Mouse (Mus musculus) gastrocnemius, postnatal 10 days (tissue): ENCODE data around the gene Ptbp3. TPM values are rescaled to one million over a fixed set of nuclear protein-coding genes. Genes with fewer than 3 reads are reported as not detected.

Source experiments
- DNase-seq: peaks from one replicate; pipeline ENCODE4 v3.0.0; 2021; ENCODE audit warnings: mixed read lengths
- total RNA-seq, 2 experiments: library from RNA; stranded (reverse); gene quantifications; 2 replicates each; pipeline ENCODE4 v1.2.3; 2021

The Ptbp3 gene
- total RNA-seq, 2 experiments from 2014 or later, result 27.9 to 31.7 TPM

DNA sequence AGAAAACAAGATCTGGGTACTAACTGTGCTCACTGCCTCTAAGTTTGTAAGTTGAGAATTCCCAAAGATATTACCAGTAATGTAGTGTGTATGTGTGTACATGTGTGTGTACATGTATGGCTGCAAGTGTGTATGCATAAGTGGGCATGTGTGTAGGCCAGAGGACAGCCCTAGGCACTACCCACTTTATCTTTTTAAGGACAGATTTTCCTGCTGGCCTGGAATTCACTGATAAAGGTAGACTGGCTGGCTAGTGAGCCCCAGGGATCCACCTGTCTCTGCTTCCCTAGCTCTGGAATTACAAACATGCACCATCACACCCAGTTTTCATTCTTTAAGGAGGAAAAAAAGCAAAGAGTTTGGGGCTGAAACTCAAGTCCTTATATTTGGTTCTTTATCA lies 6.0 kb upstream of the Ptbp3 start:
- DNase-seq, result no peak

GRCm38 (mm10) chr4:59553576-59553975 lies 4.4 kb upstream of the Ptbp3 start:
- DNase-seq, result no peak

DNA sequence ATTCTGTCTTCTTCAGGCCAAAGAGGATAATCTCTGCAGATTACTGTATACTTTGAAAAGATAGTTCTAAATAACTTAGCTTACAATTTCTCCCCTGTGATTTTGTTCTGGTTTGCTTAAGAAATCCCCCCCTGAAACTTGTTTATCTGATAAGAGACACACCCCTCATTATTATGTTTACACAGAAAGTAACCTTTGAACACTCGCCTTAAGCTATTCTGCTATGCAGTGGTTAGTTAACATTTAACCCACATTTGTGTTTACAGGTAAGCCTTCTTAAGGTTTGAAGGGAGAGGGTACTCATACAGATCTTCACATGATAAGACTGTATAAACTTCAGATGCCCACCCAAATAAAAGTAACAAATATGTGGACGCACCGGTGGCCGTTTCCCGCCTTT lies 3.7 kb upstream of the Ptbp3 start:
- no peak for DNase-seq

DNA sequence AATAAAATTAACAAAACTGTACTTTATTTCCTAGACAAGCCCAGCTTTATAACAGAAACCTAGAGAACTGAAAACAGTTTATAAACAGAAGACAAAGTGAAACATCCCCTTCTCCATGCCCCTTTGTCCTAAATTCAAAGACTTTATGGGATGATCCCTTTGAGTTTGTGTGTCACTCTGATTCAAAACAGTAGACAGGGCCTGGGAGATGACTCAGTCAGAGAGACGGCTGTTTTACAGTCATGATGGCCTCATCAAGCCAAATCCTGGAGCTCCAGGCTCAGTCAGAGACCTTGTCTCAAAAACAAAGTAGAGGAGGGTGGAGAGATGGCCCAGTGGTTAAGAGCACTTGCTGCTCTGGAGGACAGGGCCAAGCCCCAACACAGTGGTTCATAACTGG lies 2.7 kb upstream of the Ptbp3 start:
- DNase-seq, result no peak

- no peak for DNase-seq
Observed at GRCm38 (mm10) chr4:59549977-59550560, 905 bp upstream of the Ptbp3 start.

DNA sequence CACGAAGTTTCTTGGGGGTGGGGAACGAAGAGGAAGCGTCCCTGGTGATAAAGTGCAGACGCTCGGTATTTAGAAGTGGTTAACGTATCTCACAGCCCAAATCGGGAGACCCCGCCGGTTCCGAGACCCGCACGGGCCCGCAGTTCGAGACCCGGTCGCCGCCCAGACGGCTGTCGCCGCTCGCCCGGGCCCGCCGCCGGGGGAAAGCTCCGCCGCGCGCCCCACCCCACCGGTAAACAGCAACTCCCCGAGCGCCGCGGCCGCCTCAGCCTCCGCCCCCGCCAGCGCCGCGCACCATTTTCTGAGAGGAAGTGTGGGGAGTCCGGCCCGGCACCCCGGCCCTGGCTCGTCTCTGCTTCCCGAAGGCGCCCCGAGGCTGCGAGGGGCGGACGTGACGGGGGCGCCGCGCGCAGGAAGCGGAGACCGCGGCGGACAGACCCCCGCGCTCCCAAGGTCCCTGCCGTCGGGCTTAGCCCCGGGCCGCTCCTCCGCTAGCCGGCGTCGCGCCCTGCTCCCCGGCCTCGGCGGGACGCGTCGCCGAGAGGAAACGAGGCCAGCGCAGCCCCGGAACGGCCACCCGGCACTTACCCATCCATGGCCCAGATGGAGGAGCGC lies 497 bp downstream of the Ptbp3 start:
- DNase-seq, result peak; percentile 74

- DNase-seq, result no peak
Observed at GRCm38 (mm10) chr4:59548011-59548559, 1.1 kb downstream of the Ptbp3 start.

- DNase-seq, result no peak
Observed at GRCm38 (mm10) chr4:59547136-59547889, 1.9 kb downstream of the Ptbp3 start.

DNA sequence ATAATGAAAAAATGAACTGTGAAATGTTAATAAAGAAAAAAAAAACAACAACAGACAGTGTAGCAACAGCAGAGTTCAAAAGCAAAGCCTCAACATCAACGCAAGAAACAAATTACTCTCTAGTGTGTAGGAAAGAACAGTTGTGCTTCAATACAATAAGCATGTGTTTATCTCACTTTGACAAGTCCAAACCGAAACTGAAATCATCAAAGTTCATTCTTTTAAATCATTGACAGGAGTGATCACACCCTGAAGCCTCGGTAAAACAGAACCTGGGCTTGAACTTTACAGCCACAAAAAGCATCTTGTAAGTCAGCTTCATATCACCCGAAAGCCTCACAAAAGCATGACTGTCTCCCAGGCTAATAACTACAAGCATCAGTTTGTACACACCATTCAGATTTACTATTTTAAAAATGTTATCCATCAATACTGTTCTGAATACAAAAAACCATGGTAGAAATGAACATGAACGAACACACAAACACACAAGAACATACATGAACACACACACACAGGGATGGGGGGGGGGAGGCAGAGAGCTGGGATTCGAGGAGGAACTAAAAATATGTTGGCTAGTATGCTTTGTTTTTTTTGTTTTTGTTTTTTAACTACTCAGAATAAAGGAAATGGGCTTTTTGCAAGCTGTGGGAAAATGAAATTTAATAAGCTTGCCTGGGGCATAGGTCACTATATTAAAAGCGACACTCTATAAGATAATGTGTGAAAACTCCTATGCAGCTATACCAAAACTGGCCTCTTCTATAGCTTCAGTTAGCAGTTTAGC lies 2.7 kb downstream of the Ptbp3 start:
- no peak for DNase-seq

- no peak for DNase-seq
Observed at GRCm38 (mm10) chr4:59544654-59545053, 4.5 kb downstream of the Ptbp3 start.

DNA sequence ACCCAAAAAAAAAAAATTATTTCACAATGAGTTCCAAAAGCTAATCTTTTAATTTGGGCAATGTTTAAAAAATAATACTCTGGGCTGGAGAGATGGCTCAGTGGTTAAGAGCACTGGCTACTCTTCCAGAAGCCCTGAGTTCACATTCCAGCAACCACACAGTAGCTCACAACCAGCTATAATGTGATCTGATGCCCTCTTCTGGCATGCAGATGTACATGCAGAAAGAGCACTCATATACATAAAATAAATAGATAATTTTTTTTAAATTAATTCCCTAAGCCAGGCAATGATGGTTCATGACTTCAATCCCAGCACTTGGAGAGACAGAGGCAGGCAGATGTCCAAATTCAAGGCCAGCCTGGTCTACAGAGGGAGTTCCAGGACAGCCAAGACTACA lies 6.2 kb downstream of the Ptbp3 start:
- DNase-seq, result no peak

DNA sequence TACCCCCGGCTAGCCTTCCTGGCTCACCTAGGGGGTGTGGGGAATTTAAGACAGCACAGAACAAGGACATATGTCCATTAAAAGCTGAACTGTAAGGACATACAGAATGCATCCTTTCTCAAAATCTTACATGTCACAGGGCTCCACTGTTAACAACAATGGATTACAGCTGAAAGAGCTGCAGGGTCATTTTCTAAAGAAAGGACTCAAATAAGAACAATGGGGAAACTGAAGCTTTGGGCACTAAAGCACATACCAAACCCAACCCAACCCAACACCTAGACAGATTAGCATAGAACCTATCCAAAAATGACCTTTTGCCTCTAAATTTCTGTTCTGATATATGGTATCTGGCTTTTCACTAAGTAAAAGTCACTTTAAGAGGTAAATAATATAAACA lies 12.9 kb downstream of the Ptbp3 start:
- no peak for DNase-seq

DNA sequence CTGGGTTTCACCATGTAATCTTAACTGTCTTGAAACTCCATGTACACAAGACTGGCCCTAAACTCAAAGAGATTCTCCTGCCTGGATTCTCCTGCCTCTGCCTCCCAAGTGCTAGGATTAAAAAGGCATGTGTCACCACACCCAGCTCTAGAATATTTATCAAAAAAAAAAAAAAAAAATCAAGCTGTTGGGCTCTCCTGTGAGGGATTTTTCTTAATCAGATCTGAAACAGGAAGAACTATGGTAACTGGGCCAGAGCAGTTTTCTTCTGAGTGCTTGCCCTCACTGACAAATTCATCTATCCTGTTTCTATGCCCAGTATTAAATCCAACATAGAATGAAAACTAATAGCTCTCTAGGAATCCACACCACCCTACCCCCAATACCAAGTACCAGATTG lies 13.5 kb downstream of the Ptbp3 start:
- DNase-seq, result no peak

DNA sequence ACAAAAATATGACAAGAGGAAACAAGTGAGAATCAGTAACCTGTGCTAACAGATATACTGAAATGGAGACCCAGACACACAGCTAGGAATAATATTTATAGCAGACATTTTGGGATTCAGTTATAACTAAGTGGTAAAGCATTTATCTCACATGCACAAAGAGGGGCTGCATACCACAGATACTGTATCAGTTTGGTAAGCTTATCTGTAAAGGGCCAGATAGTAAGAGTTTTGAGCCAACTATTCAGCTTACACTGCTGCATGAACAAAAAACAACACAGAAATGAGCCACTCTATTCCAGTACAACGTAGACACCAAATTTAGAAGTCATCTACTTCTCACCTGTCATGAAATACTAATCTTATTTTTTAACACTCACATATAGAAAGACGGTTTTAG lies 15.9 kb downstream of the Ptbp3 start:
- no peak for DNase-seq

GRCm38 (mm10) chr4:59531172-59531571 lies 18.0 kb downstream of the Ptbp3 start:
- no peak for DNase-seq

- no peak for DNase-seq
Observed at GRCm38 (mm10) chr4:59527470-59527869, 21.7 kb downstream of the Ptbp3 start.

DNA sequence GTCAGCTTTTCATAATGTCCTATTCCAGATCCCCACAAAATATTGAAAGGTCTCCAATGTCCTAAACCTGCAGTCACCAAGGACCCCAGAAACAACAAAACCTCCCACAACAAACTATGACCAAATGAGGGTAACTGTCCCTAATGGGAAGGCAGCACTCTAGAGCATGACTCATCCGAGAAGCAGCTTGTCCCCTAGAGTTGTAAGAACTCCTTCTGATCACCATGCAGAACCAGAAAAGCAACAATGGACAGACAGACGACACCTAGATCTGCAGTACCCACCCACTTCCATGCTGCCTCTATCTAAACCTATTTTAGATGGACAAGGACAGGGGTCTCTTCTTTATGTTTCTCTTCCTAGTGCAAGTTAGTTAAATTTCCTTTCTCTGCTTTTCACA lies 22.4 kb downstream of the Ptbp3 start:
- no peak for DNase-seq

DNA sequence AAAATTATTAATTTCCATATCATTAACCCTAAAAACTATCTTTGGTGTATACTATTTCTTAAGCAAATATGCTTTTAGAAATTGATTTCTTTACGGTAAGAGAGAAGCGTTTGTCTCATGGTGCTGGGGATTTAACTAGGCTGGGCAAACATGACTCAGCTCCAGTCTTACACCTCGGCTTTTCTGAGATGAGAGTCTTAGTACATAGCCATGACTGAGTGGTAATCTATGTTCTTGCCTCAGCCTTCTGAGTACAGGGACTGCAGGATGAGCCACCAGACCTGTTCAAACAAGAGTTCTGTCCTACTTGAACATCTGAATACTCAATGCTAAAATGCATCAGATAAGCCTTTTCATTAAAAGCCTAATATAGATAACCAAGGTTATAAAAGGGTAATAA lies 24.3 kb downstream of the Ptbp3 start:
- DNase-seq, result no peak

- no peak for DNase-seq
Observed at GRCm38 (mm10) chr4:59510321-59510720, 38.8 kb downstream of the Ptbp3 start.

DNA sequence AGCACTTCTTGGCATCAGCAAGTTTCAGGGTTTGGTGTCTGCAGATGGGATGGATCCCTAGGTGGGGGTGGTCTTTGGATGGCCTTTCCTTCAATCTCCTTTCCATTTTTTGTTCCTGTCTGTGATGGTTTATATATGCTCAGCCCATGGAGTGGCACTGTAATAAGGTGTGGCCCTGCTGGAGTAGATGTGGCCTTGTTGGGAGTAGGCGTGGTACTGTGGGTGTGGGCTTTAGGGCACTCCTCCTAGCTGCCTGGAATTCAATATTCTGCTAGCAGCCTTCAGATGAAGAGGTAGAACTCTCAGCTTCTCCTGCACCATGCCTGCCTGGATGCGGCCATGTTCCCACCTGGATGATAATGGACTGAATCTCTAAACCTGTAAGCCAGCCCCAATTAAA lies 39.6 kb downstream of the Ptbp3 start:
- no peak for DNase-seq

- no peak for DNase-seq
Observed at GRCm38 (mm10) chr4:59507766-59508165, 41.4 kb downstream of the Ptbp3 start.

- DNase-seq, result no peak
Observed at GRCm38 (mm10) chr4:59506704-59507103, 42.5 kb downstream of the Ptbp3 start.

DNA sequence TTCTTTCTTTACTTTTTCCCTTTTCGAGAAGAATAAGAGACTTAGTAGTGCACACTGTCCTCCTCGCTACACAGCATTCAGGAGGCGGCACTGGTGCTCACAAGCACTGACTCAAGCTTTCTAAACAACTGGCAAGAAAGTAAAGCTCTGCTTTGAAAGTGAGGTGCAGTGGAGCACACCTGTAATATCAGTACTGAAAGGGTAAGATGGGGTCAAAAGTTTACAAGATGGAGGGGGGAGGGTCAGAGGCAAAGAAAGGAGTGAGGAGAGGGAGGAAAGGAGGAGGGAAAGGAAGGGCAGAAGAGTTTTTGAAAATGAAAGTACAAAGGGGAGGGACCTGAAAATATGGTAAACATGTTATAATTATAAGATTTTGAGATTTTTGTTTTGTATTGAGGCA lies 43.7 kb downstream of the Ptbp3 start:
- no peak for DNase-seq
